Mouse (Mus musculus): Measurements from ENCODE around the gene Fam217a.

GRCm38 (mm10) chr13:34964419-34964818 is 40.3 kb upstream of the Fam217a start:
- TF ChIP-seq CTCF (IDR thresholded peaks at IDR 0.05; ENCODE audit: insufficient read depth, low read depth, low read length) (no peak), POLR2A (IDR thresholded peaks at IDR 0.05; ENCODE audit: insufficient read depth, low read depth, low read length) (no peak)
